Mouse (Mus musculus) spleen, adult 2 months (tissue): ENCODE measurements around the gene Lyg2. TPM values are rescaled to one million over a fixed set of nuclear protein-coding genes. Genes with fewer than 3 reads are reported as not detected.

Experiments used
- DNase-seq, 2 experiments: peaks; one replicate each; pipeline versions ENCODE4 v3.0.0 to v3.0.0-alpha.2; 2012 to 2021; ENCODE audit warnings: low spot score in 2 of 2, low read depth in 1 of 2
- H3K27ac ChIP-seq: fragments of 200-500 bp; 2 replicates; pipeline ENCODE4 v1.5.1; 2012; ENCODE audit warnings: low read length, inconsistent platforms; ENCODE audit not compliant: insufficient read depth
- H3K27me3 ChIP-seq: fragments of 200-500 bp; 2 replicates; pipeline ENCODE4 v1.6.1; 2012; ENCODE audit warnings: mild to moderate bottlenecking, moderate library complexity, low read length, inconsistent platforms; ENCODE audit not compliant: control insufficient read depth, insufficient read depth
- H3K36me3 ChIP-seq: fragments of 200-500 bp; 2 replicates; pipeline ENCODE4 v1.6.1; 2012; ENCODE audit warnings: mild to moderate bottlenecking, low read length, inconsistent platforms; ENCODE audit not compliant: control insufficient read depth, insufficient read depth
- H3K4me1 ChIP-seq: fragments of 200-500 bp; 2 replicates; pipeline ENCODE4 v1.6.1; 2011; ENCODE audit warnings: inconsistent platforms; ENCODE audit not compliant: control insufficient read depth, insufficient read depth, insufficient read length
- H3K4me3 ChIP-seq: fragments of 200-500 bp; 2 replicates; pipeline ENCODE4 v1.5.1; 2011; ENCODE audit warnings: mild to moderate bottlenecking, inconsistent platforms; ENCODE audit not compliant: insufficient read depth, insufficient read length; ENCODE audit errors: extremely low read depth
- CTCF ChIP-seq: fragments of 200-500 bp; IDR thresholded peaks from 2 replicates; pipeline ENCODE4 v1.5.1; 2011; ENCODE audit warnings: mild to moderate bottlenecking, inconsistent platforms; ENCODE audit not compliant: insufficient read depth, insufficient read length, insufficient replicate concordance; ENCODE audit errors: extremely low read depth
- POLR2A ChIP-seq: fragments of 200-500 bp; IDR thresholded peaks from 2 replicates; pipeline ENCODE4 v1.6.1; 2011; ENCODE audit warnings: low read depth, low read length, inconsistent platforms
- WGBS: fragments of 180-500 bp; shearing (Covaris S2); methylation state at CpG from one replicate; pipeline ENCODE4 v1.1.7; 2018; 5-methylcytosine and 5-hydroxymethylcytosine counted together
- polyA plus RNA-seq: library from polyadenylated mRNA; depleted of rRNA; stranded (reverse); fragments of >200 nt; gene quantifications from 2 replicates; pipeline ENCODE4 v1.2.3, GENCODE M21; 2012; rRNA removed

Lyg2 gene
- polyA plus RNA-seq, 1 experiment: not detected

DNA sequence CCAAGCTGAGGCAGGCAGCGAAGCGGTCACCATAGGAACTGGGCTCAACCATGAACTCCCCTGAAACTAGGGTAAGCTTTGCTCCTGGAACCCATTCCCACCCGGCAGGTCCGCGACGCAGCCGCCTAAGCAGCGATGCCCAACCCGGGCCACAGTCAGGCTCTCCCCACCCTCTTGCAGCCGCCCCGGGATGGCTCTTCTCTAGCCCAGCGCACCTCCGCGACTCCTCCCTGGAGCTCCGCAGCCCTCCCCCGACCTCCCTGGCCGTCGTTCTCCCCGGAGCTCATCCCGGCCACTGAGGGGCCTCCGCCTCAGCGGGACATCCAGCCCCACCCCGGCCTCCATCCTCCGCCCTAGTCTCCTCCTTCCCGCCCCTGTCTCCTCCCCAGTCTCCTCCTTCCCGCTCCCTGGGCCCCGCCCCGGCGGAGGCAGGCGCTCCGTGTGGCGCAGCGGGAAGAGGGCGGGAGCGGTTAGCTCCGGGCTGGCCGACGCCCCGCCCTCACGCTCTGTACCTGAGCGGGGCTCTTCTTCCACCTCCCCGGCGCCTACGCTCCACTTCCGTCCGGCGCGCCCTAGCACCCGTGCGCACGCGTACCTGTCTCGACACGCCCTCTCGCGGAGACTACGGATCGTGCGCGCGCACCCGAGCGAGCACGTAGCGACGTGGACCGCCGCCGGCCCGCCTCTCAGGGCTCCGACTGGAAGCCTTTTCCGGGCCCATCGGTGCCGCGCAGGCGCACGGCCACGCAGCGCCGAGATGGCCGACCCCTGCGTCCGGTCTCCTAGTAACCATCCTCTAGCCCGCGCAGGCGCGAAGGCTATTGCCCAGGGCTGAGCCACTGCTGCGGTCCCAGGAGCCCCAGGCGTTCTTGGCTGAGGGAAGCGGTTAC is 51.5 kb downstream of the Lyg2 start:
- Histone ChIP-seq H3K27ac (peak overlapping the region; percentile 65), H3K4me1 (no peaks in the 10 kb centered on the region; the same call in 1 of the 2 replicates), H3K36me3 (no peaks in the 10 kb centered on the region), H3K4me3 (peak overlapping the region; percentile 70), H3K27me3 (no peaks in the 10 kb centered on the region)
- peak; percentile 98 to 99 for DNase-seq
- peak; percentile 20; the same call in 1 of the 2 replicates for TF ChIP-seq POLR2A
- no peak for TF ChIP-seq CTCF
- WGBS: under 1% methylated on average over 89 of the region's 90 CpGs

Other genes starting within 250 kb of the Lyg2 start
- 0.96 and 1.0 TPM in 2 replicates for gene 2010300C02Rik, start 196.4 kb downstream of the Lyg2 start, polyA plus RNA-seq
- 0.35 and 0.38 TPM in 2 replicates for gene Tsga10, start 50.1 kb downstream of the Lyg2 start, polyA plus RNA-seq
- gene Lipt1, start 44.8 kb downstream of the Lyg2 start, polyA plus RNA-seq: 0.58 and 0.80 TPM in 2 replicates
- gene Mitd1, start 26.1 kb downstream of the Lyg2 start, polyA plus RNA-seq: 5.6 TPM in 2 replicates
- gene Mrpl30, start 26.0 kb downstream of the Lyg2 start, polyA plus RNA-seq: 18.2 and 22.6 TPM in 2 replicates
- gene Lyg1, start 41.3 kb upstream of the Lyg2 start, polyA plus RNA-seq: not detected in 2 replicates
- 4.6 and 4.9 TPM in 2 replicates for gene Txndc9, start 81.4 kb upstream of the Lyg2 start, polyA plus RNA-seq
- 2.2 and 4.0 TPM in 2 replicates for gene Eif5b, start 81.5 kb upstream of the Lyg2 start, polyA plus RNA-seq
- gene Rev1, start 213.3 kb upstream of the Lyg2 start, polyA plus RNA-seq: 7.4 and 7.8 TPM in 2 replicates